Mouse (Mus musculus): ENCODE measurements around the gene Efcab2.

- TF ChIP-seq POLR2A (IDR thresholded peaks at IDR 0.05; ENCODE audit: low read depth, low read length): no peak
- no peak for TF ChIP-seq CTCF (IDR thresholded peaks at IDR 0.05; ENCODE audit: extremely low read depth, insufficient read depth, insufficient read length, insufficient replicate concordance)
These were observed 38.5 kb downstream of the Efcab2 start for GRCm38 (mm10) chr1:178444407-178444806.
